Mouse (Mus musculus) hindbrain, embryonic 10.5 days (tissue): ENCODE measurements at regions not wholly inside any gene's neighbourhood (a gene's known extent, or its start where the extent isn't known, plus 50 kb on each side); places are given as distances from the start of the nearest gene placed in this dataset.
A peak's percentile ranks its signal among the peaks of the same experiment; 100 is the strongest.
"Not testable (repeated sequence)": the region's sequence is repeated elsewhere in the genome, so short reads cannot be mapped to it uniquely, and the experiment has no call there.

Source experiments
- DNase-seq: peaks from one replicate; pipeline ENCODE4 v3.0.0-alpha.2; 2017; ENCODE audit warnings: low spot score
- H3K27ac ChIP-seq: fragments of 300-500 bp; sonication (generic); 2 replicates; pipeline ENCODE4 v1.5.1; 2016; ENCODE audit warnings: mild to moderate bottlenecking, moderate library complexity
- H3K27me3 ChIP-seq: fragments of 300-500 bp; sonication (generic); 2 replicates; pipeline ENCODE4 v1.6.1; 2016; ENCODE audit warnings: mild to moderate bottlenecking; ENCODE audit not compliant: poor library complexity, insufficient read depth, severe bottlenecking
- H3K36me3 ChIP-seq: fragments of 300-500 bp; sonication (generic); 2 replicates; pipeline ENCODE4 v1.6.1; 2016; ENCODE audit warnings: mild to moderate bottlenecking, moderate library complexity
- H3K4me1 ChIP-seq: fragments of 300-500 bp; sonication (generic); replicated peaks from 2 replicates; pipeline ENCODE4 v1.6.1; 2016; ENCODE audit warnings: mild to moderate bottlenecking
- H3K4me3 ChIP-seq: fragments of 300-500 bp; sonication (generic); 2 replicates; pipeline ENCODE4 v1.5.1; 2016; ENCODE audit warnings: mild to moderate bottlenecking, moderate library complexity
- H3K9me3 ChIP-seq: fragments of 300-500 bp; sonication (generic); 2 replicates; pipeline ENCODE4 v1.6.1; 2016; ENCODE audit warnings: mild to moderate bottlenecking, moderate library complexity
- WGBS: fragments of 180-500 bp; shearing (Covaris S2); methylation state at CpG from one replicate; pipeline ENCODE4 v1.1.7; 2016; 5-methylcytosine and 5-hydroxymethylcytosine counted together

- Histone ChIP-seq H3K9me3 (no peaks in the 10 kb centered on the region), H3K27ac (no peak overlapping the region), H3K36me3 (no peaks in the 10 kb centered on the region), H3K4me3 (no peak overlapping the region), H3K4me1 (peaks cover 26% of the 10 kb centered on the region), H3K27me3 (no peaks in the 10 kb centered on the region)
- WGBS: 94% methylated on average over 1 of the region's 1 CpGs
- DNase-seq: no peak
Measured at GRCm38 (mm10) chr14:61739453-61739852, 132.2 kb downstream of the Kcnrg start.

- DNase-seq: no peak
- WGBS: 46% methylated on average over 4 of the region's 4 CpGs
Measured at GRCm38 (mm10) chr14:61743855-61744408, 136.7 kb downstream of the Kcnrg start.

GRCm38 (mm10) chr14:61753421-61753820 lies 146.2 kb downstream of the Kcnrg start:
- 91% methylated on average over 3 of the region's 3 CpGs for WGBS

More at GRCm38 (mm10) chr14:61743855-61744408, 136.7 kb downstream of the Kcnrg start:
- no peaks in the 10 kb centered on the region for H3K36me3 ChIP-seq
- no peaks in the 10 kb centered on the region for H3K9me3 ChIP-seq
- H3K4me3 ChIP-seq: no peak overlapping the region
- H3K27me3 ChIP-seq: no peaks in the 10 kb centered on the region
- H3K4me1 ChIP-seq: peaks cover 8% of the 10 kb centered on the region
- no peak overlapping the region for H3K27ac ChIP-seq

GRCm38 (mm10) chr14:61756651-61757050 lies 149.4 kb downstream of the Kcnrg start:
- Histone ChIP-seq H3K4me3 (no peak overlapping the region), H3K27me3 (no peaks in the 10 kb centered on the region; the same call in 1 of the 2 replicates), H3K9me3 (no peaks in the 10 kb centered on the region), H3K36me3 (no peaks in the 10 kb centered on the region), H3K4me1 (peaks cover 13% of the 10 kb centered on the region), H3K27ac (no peak overlapping the region)
- no peak for DNase-seq
- WGBS: 18% methylated on average over 1 of the region's 1 CpGs

More at GRCm38 (mm10) chr14:61753421-61753820, 146.2 kb downstream of the Kcnrg start:
- Histone ChIP-seq H3K27me3 (no peaks in the 10 kb centered on the region; the same call in 1 of the 2 replicates), H3K4me3 (no peak overlapping the region), H3K27ac (no peak overlapping the region), H3K36me3 (no peaks in the 10 kb centered on the region), H3K9me3 (no peaks in the 10 kb centered on the region), H3K4me1 (peaks cover 13% of the 10 kb centered on the region)
- no peak for DNase-seq

GRCm38 (mm10) chr14:61757086-61757822 lies 150.0 kb downstream of the Kcnrg start:
- WGBS: 10% methylated on average over 14 of the region's 15 CpGs
- Histone ChIP-seq H3K27ac (peak overlapping the region; percentile 79), H3K4me3 (peak overlapping the region; percentile 43), H3K4me1 (peaks cover 13% of the 10 kb centered on the region), H3K9me3 (no peaks in the 10 kb centered on the region), H3K36me3 (no peaks in the 10 kb centered on the region), H3K27me3 (no peaks in the 10 kb centered on the region; the same call in 1 of the 2 replicates)
- DNase-seq: peak; percentile 37

- 38% methylated on average over 7 of the region's 7 CpGs for WGBS
- DNase-seq: no peak
- H3K27me3 ChIP-seq: no peaks in the 10 kb centered on the region; the same call in 1 of the 2 replicates
- H3K36me3 ChIP-seq: no peaks in the 10 kb centered on the region
- H3K4me3 ChIP-seq: peak overlapping the region; percentile 43
- H3K9me3 ChIP-seq: no peaks in the 10 kb centered on the region
- peak overlapping the region; percentile 79 for H3K27ac ChIP-seq
- H3K4me1 ChIP-seq: peaks cover 13% of the 10 kb centered on the region
Measured at GRCm38 (mm10) chr14:61757823-61758175, 150.5 kb downstream of the Kcnrg start.

GRCm38 (mm10) chr14:61758586-61758985 lies 151.3 kb downstream of the Kcnrg start:
- H3K27ac ChIP-seq: no peak overlapping the region
- no peaks in the 10 kb centered on the region; the same call in 1 of the 2 replicates for H3K27me3 ChIP-seq
- peaks cover 13% of the 10 kb centered on the region for H3K4me1 ChIP-seq
- no peak overlapping the region for H3K4me3 ChIP-seq
- WGBS: 88% methylated on average over 5 of the region's 5 CpGs
- no peaks in the 10 kb centered on the region for H3K36me3 ChIP-seq
- DNase-seq: no peak
- H3K9me3 ChIP-seq: no peaks in the 10 kb centered on the region

GRCm38 (mm10) chr14:61760176-61760575 lies 152.9 kb downstream of the Kcnrg start:
- 85% methylated on average over 12 of the region's 12 CpGs for WGBS
- H3K4me3 ChIP-seq, H3K9me3 ChIP-seq, H3K27me3 ChIP-seq, H3K36me3 ChIP-seq, DNase-seq, H3K27ac ChIP-seq: not testable (repeated sequence)
- peaks cover 13% of the 10 kb centered on the region for H3K4me1 ChIP-seq

- no peaks in the 10 kb centered on the region; the same call in 1 of the 2 replicates for H3K27me3 ChIP-seq
- no peaks in the 10 kb centered on the region for H3K36me3 ChIP-seq
- peaks cover 3% of the 10 kb centered on the region; the same call in 1 of the 2 replicates for H3K9me3 ChIP-seq
- H3K4me3 ChIP-seq: no peak overlapping the region
- no peak overlapping the region for H3K27ac ChIP-seq
- 90% methylated on average over 5 of the region's 5 CpGs for whole genome bisulfite sequencing
- peaks cover 9% of the 10 kb centered on the region for H3K4me1 ChIP-seq
- DNase-seq: no peak
Measured at GRCm38 (mm10) chr14:61762076-61762475, 154.8 kb downstream of the Kcnrg start.

- 86% methylated on average over 5 of the region's 5 CpGs for WGBS
- H3K4me1 ChIP-seq: no peaks in the 10 kb centered on the region
- H3K36me3 ChIP-seq: no peaks in the 10 kb centered on the region
- no peak for DNase-seq
- no peak overlapping the region for H3K27ac ChIP-seq
- H3K9me3 ChIP-seq: no peaks in the 10 kb centered on the region
- no peak overlapping the region for H3K4me3 ChIP-seq
- no peaks in the 10 kb centered on the region for H3K27me3 ChIP-seq
Measured at GRCm38 (mm10) chr14:61769881-61770280, 162.6 kb downstream of the Kcnrg start.

- Histone ChIP-seq H3K4me1 (no peaks in the 10 kb centered on the region), H3K9me3 (no peaks in the 10 kb centered on the region), H3K36me3 (no peaks in the 10 kb centered on the region), H3K4me3 (no peak overlapping the region), H3K27ac (no peak overlapping the region), H3K27me3 (no peaks in the 10 kb centered on the region)
- no peak for DNase-seq
- WGBS: 84% methylated on average over 3 of the region's 3 CpGs
Measured at GRCm38 (mm10) chr14:61774171-61774570, 166.9 kb downstream of the Kcnrg start.

- H3K36me3 ChIP-seq: no peaks in the 10 kb centered on the region
- DNase-seq: no peak
- WGBS: 83% methylated on average over 5 of the region's 5 CpGs
- no peak overlapping the region for H3K27ac ChIP-seq
- no peak overlapping the region for H3K4me3 ChIP-seq
- no peaks in the 10 kb centered on the region for H3K27me3 ChIP-seq
- no peaks in the 10 kb centered on the region for H3K9me3 ChIP-seq
- H3K4me1 ChIP-seq: no peaks in the 10 kb centered on the region
Measured at GRCm38 (mm10) chr14:61778618-61779017, 171.4 kb downstream of the Kcnrg start.

- Histone ChIP-seq H3K36me3 (no peaks in the 10 kb centered on the region), H3K9me3 (no peaks in the 10 kb centered on the region), H3K27ac (no peak overlapping the region), H3K4me3 (no peak overlapping the region), H3K4me1 (no peaks in the 10 kb centered on the region), H3K27me3 (no peaks in the 10 kb centered on the region)
- DNase-seq: no peak
- 86% methylated on average over 3 of the region's 3 CpGs for WGBS
Measured at GRCm38 (mm10) chr14:61783206-61783605, 175.9 kb downstream of the Kcnrg start.
